Mouse (Mus musculus) 416B (cell line): Measurements from ENCODE around the gene Atoh1.

Source experiments
- DNase-seq: peaks from one replicate; pipeline ENCODE4 v3.0.0; 2011; ENCODE audit warnings: low read depth

Gene Atoh1

DNA sequence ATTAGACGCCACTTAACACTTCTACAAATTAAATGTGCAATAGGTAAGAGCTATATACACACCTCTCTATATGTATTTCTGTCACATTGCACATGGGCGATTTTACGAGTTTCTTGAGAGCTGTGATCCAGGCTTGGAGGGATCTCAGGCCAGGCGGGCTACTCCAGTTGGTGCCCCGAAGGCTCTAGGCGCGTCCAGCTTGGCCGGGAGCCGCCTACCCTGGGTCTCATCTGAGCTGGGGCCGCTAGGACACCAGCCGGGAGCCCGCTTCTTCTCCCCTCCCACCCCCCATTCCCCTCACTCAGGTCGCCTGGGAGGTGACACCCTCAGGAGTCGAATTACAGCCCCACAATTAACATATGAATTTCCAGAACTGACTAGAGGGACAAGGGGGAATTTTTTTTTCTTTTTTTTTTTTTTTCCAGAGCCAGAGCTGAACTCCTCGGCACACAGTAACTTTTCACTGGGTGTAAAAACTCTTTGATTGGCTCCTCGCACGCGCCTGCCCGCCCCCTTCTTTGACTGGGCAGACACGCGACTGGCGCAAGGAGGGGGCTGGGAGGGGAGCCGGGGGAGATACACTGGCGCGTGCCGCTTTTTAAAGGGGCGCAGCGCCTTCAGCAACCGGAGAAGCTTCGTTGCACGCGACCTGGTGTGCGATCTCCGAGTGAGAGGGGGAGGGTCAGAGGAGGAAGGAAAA, at the start of gene Atoh1:
Gene Atoh1, plus strand, starts transcription at position 627 of the 700 bp plus-strand sequence.
- DNase-seq, result no peak

DNA sequence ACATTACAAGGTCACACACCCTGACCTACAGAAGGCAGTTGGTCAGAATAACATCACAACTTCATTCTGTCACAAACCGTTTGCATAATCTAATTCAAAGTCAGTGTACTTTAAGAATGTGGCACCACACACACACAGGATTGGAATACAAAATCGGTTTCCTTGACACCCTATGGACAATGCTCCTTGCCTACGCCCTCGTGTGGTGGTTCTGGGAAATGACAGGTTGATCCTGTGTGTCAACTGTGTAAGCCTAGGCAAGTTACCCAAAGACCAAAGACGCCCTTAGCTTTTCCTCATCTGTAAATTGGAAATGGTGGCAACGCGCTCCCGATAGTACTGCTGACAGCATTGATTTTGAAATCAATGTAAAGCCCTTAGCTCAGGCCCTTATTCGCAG, 45.0 kb upstream of the Atoh1 start:
- DNase-seq, result peak; percentile 35

- peak; percentile 56 for DNase-seq
Observed at GRCm38 (mm10) chr6:64684973-64685372, 44.0 kb upstream of the Atoh1 start.

DNA sequence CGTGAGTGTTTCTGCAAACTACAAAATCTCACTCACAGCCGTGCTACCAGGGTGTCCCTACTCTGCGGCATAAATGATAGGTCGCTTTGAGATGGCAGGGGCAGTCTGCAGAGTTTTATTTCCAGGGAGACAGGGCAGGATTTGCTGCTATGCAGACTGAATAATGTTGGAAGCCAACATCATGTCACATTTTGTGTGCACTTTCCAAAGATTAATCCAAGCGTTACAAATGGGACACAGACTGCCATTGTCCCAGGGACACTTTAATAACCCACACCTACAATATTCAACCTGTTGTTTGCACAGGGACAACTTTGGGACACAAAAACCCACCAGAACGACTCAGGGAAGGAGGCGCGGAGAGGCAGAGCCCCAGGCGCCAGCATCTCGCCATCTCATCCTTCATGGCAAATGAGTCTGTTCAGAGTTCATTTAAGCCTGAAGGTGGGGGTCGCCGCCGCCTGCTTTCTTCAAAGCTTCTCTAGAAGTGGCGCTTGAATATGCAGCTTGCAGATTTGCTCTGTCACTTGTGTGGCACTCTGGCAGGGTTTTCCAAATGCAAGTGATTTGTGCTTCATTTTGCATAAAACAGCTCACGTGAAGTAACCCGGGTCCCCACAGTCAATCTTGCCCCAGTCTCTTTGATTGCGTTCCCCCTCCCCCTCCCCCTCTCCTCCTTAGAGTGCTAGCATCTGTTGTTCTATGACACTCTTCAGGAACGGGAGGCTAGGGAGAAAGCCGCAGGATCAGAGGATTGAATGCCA, 40.6 kb upstream of the Atoh1 start:
- no peak for DNase-seq

DNA sequence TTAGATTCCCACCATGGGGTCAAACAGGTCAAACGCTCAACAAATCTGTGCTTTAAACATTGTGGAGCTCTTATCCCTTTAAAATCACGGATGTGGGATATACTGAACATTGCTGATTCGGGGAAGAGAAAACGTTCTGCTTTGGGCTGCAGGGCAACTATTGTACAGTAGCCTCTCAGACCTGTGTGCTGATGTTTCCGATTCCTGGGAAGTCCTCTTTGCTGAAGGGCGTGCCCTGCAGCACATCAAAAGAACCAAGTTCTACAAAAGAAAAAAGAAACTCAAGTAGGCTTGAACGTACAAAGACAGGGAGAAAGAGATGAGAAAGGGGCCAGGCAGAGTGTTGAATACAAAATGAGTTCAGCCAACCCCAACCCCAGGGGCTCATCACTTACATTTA, 34.2 kb upstream of the Atoh1 start:
- no peak for DNase-seq

DNA sequence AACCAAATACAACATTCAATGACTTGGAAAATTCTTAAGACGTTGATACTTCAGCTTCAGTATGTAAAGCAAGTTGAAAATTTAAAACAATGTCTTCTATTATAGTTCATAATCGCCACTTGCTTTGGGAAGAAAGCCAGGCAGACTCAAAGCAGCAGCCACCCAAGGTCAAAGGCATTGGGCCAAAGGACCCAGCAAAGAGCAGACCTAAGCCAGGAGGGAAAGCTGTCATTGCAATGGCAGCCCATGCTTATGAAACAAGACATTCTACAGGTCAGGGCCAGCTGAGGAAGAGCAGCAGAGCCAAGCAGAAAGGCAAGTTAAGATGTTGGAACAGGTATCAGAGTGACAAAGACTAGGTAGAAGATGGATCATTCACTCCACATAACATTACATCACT, 25.3 kb upstream of the Atoh1 start:
- DNase-seq, result no peak

DNA sequence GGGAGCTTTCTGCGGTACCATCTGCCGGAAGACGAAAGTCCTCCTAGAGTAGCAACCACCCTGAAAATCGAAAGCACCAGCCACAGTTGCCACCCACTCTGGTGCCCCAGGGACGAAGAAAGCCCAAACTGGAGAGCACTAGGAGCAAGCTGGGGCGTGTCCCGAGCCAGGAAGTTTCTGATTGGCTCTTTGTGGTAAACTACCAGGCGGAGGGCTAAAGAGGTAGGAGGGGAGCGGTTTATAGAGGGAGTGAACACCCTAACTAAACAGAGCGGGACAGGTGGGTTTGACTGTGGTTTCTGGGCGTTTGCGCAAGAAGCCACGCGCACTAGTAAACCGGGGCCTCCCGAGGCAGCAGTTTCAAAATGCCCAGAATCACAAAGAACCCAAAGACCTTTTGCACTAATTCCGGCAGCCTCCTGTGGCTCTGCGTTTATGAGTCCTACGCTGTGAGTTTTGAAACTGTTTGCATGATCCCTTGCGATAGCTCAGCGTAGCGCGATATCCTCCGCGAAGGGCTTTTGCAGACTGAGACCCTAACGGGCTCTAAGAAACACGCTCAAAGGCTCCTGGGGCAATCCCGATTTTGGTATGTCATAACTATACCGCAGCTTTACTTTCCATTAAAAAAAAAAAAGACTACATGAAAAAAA, 1.0 kb upstream of the Atoh1 start:
- no peak for DNase-seq

GRCm38 (mm10) chr6:64729231-64730011, 496 bp downstream of the Atoh1 start:
- DNase-seq, result no peak

DNA sequence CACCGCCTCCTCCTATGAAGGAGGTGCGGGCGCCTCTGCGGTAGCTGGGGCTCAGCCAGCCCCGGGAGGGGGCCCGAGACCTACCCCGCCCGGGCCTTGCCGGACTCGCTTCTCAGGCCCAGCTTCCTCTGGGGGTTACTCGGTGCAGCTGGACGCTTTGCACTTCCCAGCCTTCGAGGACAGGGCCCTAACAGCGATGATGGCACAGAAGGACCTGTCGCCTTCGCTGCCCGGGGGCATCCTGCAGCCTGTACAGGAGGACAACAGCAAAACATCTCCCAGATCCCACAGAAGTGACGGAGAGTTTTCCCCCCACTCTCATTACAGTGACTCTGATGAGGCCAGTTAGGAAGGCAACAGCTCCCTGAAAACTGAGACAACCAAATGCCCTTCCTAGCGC, 1.1 kb downstream of the Atoh1 start:
- DNase-seq, result no peak

GRCm38 (mm10) chr6:64730506-64731020, 1.6 kb downstream of the Atoh1 start:
- DNase-seq, result no peak

- no peak for DNase-seq
Observed at GRCm38 (mm10) chr6:64731126-64731525, 2.2 kb downstream of the Atoh1 start.

- DNase-seq, result no peak
Observed at GRCm38 (mm10) chr6:64731621-64732320, 2.8 kb downstream of the Atoh1 start.

- DNase-seq, result no peak
Observed at GRCm38 (mm10) chr6:64733311-64733710, 4.4 kb downstream of the Atoh1 start.

DNA sequence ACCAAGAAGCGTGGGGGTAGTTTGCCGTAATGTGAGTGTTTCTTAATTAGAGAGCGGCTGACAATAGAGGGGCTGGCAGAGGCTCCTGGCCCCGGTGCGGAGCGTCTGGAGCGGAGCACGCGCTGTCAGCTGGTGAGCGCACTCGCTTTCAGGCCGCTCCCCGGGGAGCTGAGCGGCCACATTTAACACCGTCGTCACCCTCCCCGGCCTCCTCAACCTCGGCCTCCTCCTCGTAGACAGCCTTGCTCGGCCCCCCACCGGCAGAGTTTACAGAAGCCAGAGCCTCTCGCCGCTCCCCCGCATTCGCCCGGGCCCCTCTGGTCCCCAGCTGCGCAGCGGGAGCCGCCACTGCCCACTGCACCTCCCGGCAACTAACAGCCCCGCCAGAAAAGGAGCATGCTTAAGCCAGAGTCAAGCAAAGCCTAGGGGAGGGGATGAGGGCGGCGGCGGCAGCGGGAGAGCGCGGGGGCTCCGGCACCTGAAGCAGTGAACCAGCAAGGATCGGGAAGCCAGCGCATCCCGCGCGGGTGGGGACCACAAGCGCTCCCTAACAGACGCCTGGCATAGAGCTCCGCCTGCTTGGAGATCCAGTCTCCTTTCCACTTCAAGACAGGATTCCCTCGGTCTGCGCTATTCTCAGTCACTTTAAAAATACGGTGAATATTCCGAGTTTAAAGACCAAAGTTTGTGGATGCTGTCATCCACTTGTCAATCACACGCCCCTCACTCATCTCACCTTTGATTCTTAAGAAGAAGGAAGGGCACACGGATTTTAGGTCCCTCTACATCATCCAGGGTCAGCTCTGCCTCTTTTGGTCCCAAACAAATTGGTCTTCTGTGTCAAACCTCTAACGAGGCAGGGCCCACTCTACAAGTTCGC, 5.8 kb downstream of the Atoh1 start:
- no peak for DNase-seq

DNA sequence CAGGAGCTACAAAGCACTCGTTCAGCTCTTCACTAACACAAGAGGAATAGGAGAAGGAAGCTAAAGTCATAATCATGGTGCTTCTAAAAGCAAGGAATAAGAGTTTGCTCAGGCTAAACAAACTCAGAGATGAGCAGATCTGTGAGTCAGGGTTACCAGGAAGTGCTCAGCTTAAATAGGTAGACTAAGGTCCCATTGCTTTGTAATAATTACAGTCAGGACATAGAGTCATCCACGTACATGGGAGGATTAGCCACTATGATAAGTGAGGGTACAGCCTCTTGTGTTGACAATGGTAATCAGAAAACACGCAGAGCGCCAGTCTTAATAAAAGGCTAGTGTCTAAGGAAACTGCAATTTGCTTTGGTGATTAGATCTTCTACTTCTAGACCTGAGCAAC, 7.4 kb downstream of the Atoh1 start:
- no peak for DNase-seq

DNA sequence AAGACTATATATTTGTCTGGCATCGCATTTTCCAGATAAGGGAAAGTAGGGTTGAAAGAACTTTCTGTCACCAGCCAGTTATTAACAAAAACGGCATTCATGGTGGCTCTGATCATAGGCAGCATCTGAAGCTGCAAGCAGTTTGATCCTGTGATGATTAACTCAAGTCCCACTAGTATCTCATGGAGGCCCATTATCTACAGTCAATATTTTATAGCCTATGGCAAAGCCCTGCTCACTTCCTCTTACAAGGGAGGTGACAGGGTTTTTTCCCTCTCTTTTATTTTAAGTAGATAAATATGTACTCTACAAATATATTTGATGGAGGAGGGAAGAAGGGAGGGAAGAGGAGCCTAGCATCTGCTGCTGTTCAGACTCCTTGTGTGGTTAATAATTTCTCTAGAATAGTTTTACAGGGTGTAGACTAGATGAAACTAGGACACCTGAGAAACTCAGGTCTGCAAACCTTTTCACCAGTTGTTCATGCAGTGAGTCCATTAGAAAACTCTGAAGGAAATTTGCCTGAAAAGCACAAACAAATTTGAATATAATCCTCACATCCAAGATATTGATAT, 14.1 kb downstream of the Atoh1 start:
- no peak for DNase-seq

DNA sequence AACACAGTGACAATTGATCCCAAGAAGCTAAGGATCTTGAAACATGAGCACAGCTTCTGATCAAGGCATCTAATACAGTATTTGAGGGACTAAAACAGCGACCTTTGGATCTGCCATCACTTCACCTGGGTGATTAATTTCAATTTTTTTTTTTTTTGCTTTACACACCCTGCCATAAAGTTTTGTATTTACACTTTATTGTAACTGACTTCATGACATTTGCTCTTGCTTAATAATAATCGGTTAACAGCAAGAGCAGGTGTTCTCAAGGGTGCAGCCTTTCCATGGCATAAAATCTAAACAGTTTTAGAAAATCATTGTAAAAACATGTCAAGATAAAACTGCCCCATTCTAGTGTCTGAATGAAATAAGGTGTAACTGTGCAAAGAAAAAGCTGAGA, 25.6 kb downstream of the Atoh1 start:
- no peak for DNase-seq

- DNase-seq, result no peak
Observed at GRCm38 (mm10) chr6:64763901-64764300, 35.0 kb downstream of the Atoh1 start.

- DNase-seq, result no peak
Observed at GRCm38 (mm10) chr6:64773430-64773829, 44.5 kb downstream of the Atoh1 start.
